Mouse (Mus musculus): ENCODE data around the gene Suv39h2. TPM values are rescaled to one million over a fixed set of nuclear protein-coding genes. Genes with fewer than 3 reads are reported as not detected.

Suv39h2 gene
- polyA plus RNA-seq, 1 experiment, result 1.5 TPM

DNA sequence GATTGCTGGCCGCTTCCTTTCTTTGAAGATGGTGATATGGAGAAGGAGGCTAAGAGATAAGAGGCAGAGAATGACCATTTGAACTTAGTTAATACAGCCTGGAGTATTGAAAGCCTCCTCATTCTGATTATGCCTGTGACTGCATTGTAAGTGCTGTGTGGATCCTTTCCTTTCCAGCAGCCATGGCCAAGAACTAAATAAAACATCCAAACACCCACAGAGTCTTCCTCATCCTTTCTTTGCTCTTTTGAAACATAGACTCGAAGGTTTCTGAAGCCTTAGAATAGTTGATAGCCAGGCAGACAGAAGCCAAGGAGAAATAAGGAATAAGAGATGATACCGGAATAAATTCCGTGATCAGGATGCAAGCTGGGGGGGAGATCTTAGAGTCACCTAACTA, 68.8 kb downstream of the Suv39h2 start:
- WGBS, result 78% methylated on average over 4 of the region's 4 CpGs
- TF ChIP-seq POLR2A (IDR thresholded peaks at IDR 0.05; ENCODE audit: low read depth, low read length) (no peak), CTCF (IDR thresholded peaks at IDR 0.05; ENCODE audit: extremely low read depth, insufficient read length, insufficient replicate concordance, low read depth, low read length) (no peak)
- Histone ChIP-seq H3K27ac (ENCODE audit: insufficient read depth, low read depth, low read length) (no peak overlapping the region), H3K27me3 (ENCODE audit: control insufficient read depth, insufficient read depth, low read length) (no peaks in the 10 kb centered on the region), H3K36me3 (ENCODE audit: control insufficient read depth, insufficient read depth, low read length) (no peaks in the 10 kb centered on the region), H3K4me3 (ENCODE audit: low read depth, low read length) (no peak overlapping the region), H3K4me1 (ENCODE audit: control insufficient read depth, insufficient read depth, insufficient read length, low read length) (no peaks in the 10 kb centered on the region)

Other genes starting within 250 kb of the Suv39h2 start
- gene Nmt2, start 190.8 kb downstream of the Suv39h2 start, polyA plus RNA-seq (2012; rRNA removed), result 0.91 and 1.2 TPM in 2 replicates
- 0.48 and 1.7 TPM in 2 replicates for gene Rpp38, start 142.4 kb downstream of the Suv39h2 start, polyA plus RNA-seq (2012; rRNA removed)
- gene Acbd7, start 138.9 kb downstream of the Suv39h2 start, polyA plus RNA-seq (2012; rRNA removed), result not detected in 2 replicates
- not detected in 2 replicates for gene Olah, start 77.8 kb downstream of the Suv39h2 start, polyA plus RNA-seq (2012; rRNA removed)
- not detected in 2 replicates for gene Meig1, start 52.4 kb downstream of the Suv39h2 start, polyA plus RNA-seq (2012; rRNA removed)
- gene Dclre1c, start 50.9 kb downstream of the Suv39h2 start, polyA plus RNA-seq (2012; rRNA removed), result 1.5 and 1.6 TPM in 2 replicates
- gene Gm45902, start 37.8 kb upstream of the Suv39h2 start, polyA plus RNA-seq (2012; rRNA removed), result 0.30 and 0.72 TPM in 2 replicates
- gene Hspa14, start 37.8 kb upstream of the Suv39h2 start, polyA plus RNA-seq (2012; rRNA removed), result 5.6 and 9.9 TPM in 2 replicates
- gene Cdnf, start 38.0 kb upstream of the Suv39h2 start, polyA plus RNA-seq (2012; rRNA removed), result 0.03 and 0.10 TPM in 2 replicates
- gene Fam107b, start 95.5 kb upstream of the Suv39h2 start, polyA plus RNA-seq (2012; rRNA removed), result 8.1 and 8.2 TPM in 2 replicates

All from small intestine, adult 2 months (tissue).